Comparison of ENCODE assay signal across 8 mouse cellular contexts in the genomic region with DNA sequence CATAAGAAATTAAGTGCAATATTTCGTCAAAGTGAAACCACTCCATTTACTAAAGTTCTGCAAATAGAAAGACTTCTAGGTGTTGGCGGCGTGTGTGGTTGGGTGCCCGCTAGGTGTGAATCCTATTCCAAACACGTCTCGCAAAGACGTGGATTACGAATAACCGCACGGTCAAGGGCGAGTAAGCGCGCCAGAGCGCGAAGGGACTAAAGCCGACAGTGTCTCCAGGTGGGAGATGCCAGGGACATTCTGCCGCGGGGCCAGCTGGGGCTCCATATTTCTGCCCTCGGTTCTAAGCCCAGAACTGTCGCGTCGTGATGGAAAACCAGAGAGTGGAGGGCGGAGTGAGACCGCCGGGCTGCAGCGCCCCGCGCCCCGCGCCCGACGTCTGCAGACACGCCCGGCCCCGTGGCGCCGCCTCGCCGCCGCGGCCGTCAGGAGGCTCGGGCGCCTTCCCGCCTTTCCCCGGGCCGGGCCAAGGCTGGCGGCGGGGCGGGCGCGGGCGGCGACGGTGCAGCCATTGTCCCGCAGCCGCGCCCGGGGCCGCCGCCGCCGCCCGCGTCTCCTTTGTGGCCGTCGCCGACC. TPM values are rescaled to one million over a fixed set of nuclear protein-coding genes. Genes with fewer than 3 reads are reported as not detected.
DNase-seq lines count a peak whose midpoint lies in the region; ATAC-seq and TF ChIP-seq lines count a peak whose summit lies in the region.

No protein-coding gene starts in this region.

- H3ac ChIP-seq in C2C12 (ENCODE audit: control insufficient read depth, insufficient read length, low read depth), result peak overlapping the region; percentile 39

- H3K79me3 ChIP-seq in C2C12 (ENCODE audit: low read depth), result no peaks in the 10 kb centered on the region

- WGBS in embryonic facial prominence, embryonic 12.5 days, result under 1% methylated on average over 52 of the region's 68 CpGs
- WGBS in heart, embryonic 11.5 days (ENCODE audit: insufficient replicate concordance), result under 1% methylated on average over 57 of the region's 68 CpGs
- 1% methylated on average over 59 of the region's 68 CpGs for WGBS in kidney, embryonic 15.5 days
- WGBS in liver, embryonic 13.5 days (ENCODE audit: insufficient replicate concordance), result 1% methylated on average over 59 of the region's 68 CpGs

- no peaks in the 10 kb centered on the region for H3K79me2 ChIP-seq in C2C12 (ENCODE audit: control insufficient read depth, insufficient read depth)

- no peaks in the 10 kb centered on the region for H3K36me3 ChIP-seq in C2C12 (ENCODE audit: control insufficient read depth, insufficient read depth)
- no peaks in the 10 kb centered on the region for H3K36me3 ChIP-seq in embryonic facial prominence, embryonic 12.5 days
- H3K36me3 ChIP-seq in heart, embryonic 11.5 days (ENCODE audit: control insufficient read depth, insufficient read depth, low read length), result no peaks in the 10 kb centered on the region
- no peaks in the 10 kb centered on the region for H3K36me3 ChIP-seq in kidney, embryonic 15.5 days
- H3K36me3 ChIP-seq in liver, embryonic 13.5 days, result no peaks in the 10 kb centered on the region

- H3K9me3 ChIP-seq in embryonic facial prominence, embryonic 12.5 days, result no peaks in the 10 kb centered on the region
- H3K9me3 ChIP-seq in heart, embryonic 11.5 days (replicated peaks; ENCODE audit: control insufficient read depth, low read length), result no peaks in the 10 kb centered on the region
- H3K9me3 ChIP-seq in kidney, embryonic 15.5 days (replicated peaks), result no peaks in the 10 kb centered on the region
- no peaks in the 10 kb centered on the region for H3K9me3 ChIP-seq in liver, embryonic 13.5 days (replicated peaks)

- no peaks in the 10 kb centered on the region for H3K27me3 ChIP-seq in C2C12 (ENCODE audit: control insufficient read depth, insufficient read depth, insufficient read length)
- H3K27me3 ChIP-seq in embryonic facial prominence, embryonic 12.5 days, result peaks cover 27% of the 10 kb centered on the region
- H3K27me3 ChIP-seq in heart, embryonic 11.5 days (ENCODE audit: control insufficient read depth, insufficient read depth, low read length), result no peaks in the 10 kb centered on the region
- 0 out of 2 replicates have a peak, but pooled peaks cover 4% of the 10 kb centered on the region for H3K27me3 ChIP-seq in kidney, embryonic 15.5 days
- H3K27me3 ChIP-seq in liver, embryonic 13.5 days, result peaks cover 43% of the 10 kb centered on the region

- H3K9ac ChIP-seq in embryonic facial prominence, embryonic 12.5 days, result peak overlapping the region; percentile 81
- H3K9ac ChIP-seq in heart, embryonic 11.5 days (ENCODE audit: low read depth, low read length), result peak overlapping the region; percentile 90
- H3K9ac ChIP-seq in kidney, embryonic 15.5 days, result peak overlapping the region; percentile 71
- H3K9ac ChIP-seq in liver, embryonic 13.5 days, result peak overlapping the region; percentile 83

- no peaks in the 10 kb centered on the region for H3K4me1 ChIP-seq in embryonic facial prominence, embryonic 12.5 days
- no peaks in the 10 kb centered on the region for H3K4me1 ChIP-seq in heart, embryonic 11.5 days (ENCODE audit: control insufficient read depth, insufficient read depth, low read length)
- peaks cover 35% of the 10 kb centered on the region for H3K4me1 ChIP-seq in kidney, embryonic 15.5 days
- H3K4me1 ChIP-seq in liver, embryonic 13.5 days (replicated peaks), result peaks cover 52% of the 10 kb centered on the region

- H3K4me3 ChIP-seq in C2C12 (ENCODE audit: insufficient read depth, poor library complexity, severe bottlenecking), result peak overlapping the region; percentile 48
- H3K4me3 ChIP-seq in embryonic facial prominence, embryonic 12.5 days, result peak overlapping the region; percentile 76
- H3K4me3 ChIP-seq in heart, embryonic 11.5 days (ENCODE audit: low read depth, low read length), result peak overlapping the region; percentile 81
- H3K4me3 ChIP-seq in kidney, embryonic 15.5 days (replicated peaks), result peak overlapping the region; percentile 73
- H3K4me3 ChIP-seq in liver, embryonic 13.5 days (replicated peaks), result peak overlapping the region; percentile 76

- H3K27ac ChIP-seq in embryonic facial prominence, embryonic 12.5 days, result peak overlapping the region; percentile 82
- peak overlapping the region; percentile 68 for H3K27ac ChIP-seq in heart, embryonic 11.5 days (ENCODE audit: low read depth, low read length)
- peak overlapping the region; percentile 80 for H3K27ac ChIP-seq in kidney, embryonic 15.5 days
- H3K27ac ChIP-seq in liver, embryonic 13.5 days, result peak overlapping the region; percentile 58

- no peak for TF ChIP-seq CTCF in C2C12 (IDR thresholded peaks at IDR 0.05; ENCODE audit: control insufficient read depth, insufficient read depth, insufficient read length)

- H3K4me2 ChIP-seq in embryonic facial prominence, embryonic 12.5 days (replicated peaks), result peak overlapping the region; percentile 71
- H3K4me2 ChIP-seq in heart, embryonic 11.5 days, result peak overlapping the region; percentile 73
- peak overlapping the region; percentile 78 for H3K4me2 ChIP-seq in kidney, embryonic 15.5 days
- H3K4me2 ChIP-seq in liver, embryonic 13.5 days, result peak overlapping the region; percentile 91

- peak; percentile 69 for DNase-seq in adrenal gland, postnatal 10 days
- peak; percentile 12 for DNase-seq in liver, embryonic 13.5 days
- peak; percentile 47 to 61 for DNase-seq in natural killer cell, adult 2 months (ENCODE audit: low spot score in 2 of 2)
- DNase-seq in testis, postnatal 14 days (ENCODE audit: low spot score), result peak; percentile 57

- ATAC-seq in embryonic facial prominence, embryonic 12.5 days (ENCODE audit: insufficient number of reproducible peaks, insufficient read depth, low FRiP score, low TSS enrichment), result no peak; the same call in 1 of the 2 replicates
- peak; percentile 57; the same call in 1 of the 2 replicates for ATAC-seq in heart, embryonic 11.5 days (replicated peaks; ENCODE audit: insufficient number of reproducible peaks, low FRiP score, low TSS enrichment)
- ATAC-seq in kidney, embryonic 15.5 days (replicated peaks; ENCODE audit: low FRiP score), result peak; percentile 78
- peak; percentile 78 for ATAC-seq in liver, embryonic 13.5 days (ENCODE audit: low read depth)

TF ChIP-seq in C2C12, 6 proteins besides CTCF, POLR2A, EP300 and RAD21:
- TF ChIP-seq MYOD1 (IDR thresholded peaks at IDR 0.05; ENCODE audit: control insufficient read depth, insufficient read length, low read depth), result no peak
- no peak for TF ChIP-seq MAX (IDR thresholded peaks at IDR 0.05)
- no peak for TF ChIP-seq CEBPB (IDR thresholded peaks at IDR 0.05; ENCODE audit: low read depth)
- TF ChIP-seq USF1 (IDR thresholded peaks at IDR 0.05; ENCODE audit: low read depth), result no peak
- TF ChIP-seq FOSL1 (IDR thresholded peaks at IDR 0.05; ENCODE audit: insufficient read depth, low read length, poor library complexity, severe bottlenecking), result no peak
- TF ChIP-seq MYOG (IDR thresholded peaks at IDR 0.05; ENCODE audit: control insufficient read depth, extremely low read depth, insufficient read length), result no peak
TF ChIP-seq in C2C12: peak in this region for 0.

RNA-seq across cellular contexts. Expression of a gene that starts 0.9 kb away (rescaled TPM):
- 4.6 TPM for polyA plus RNA-seq in C2C12 (2012; fragmentation: generic; extraction: Trizol)
- 10 to 100 TPM; 10.1 to 10.7 TPM for total RNA-seq in adrenal gland, postnatal 10 days (2021)
- polyA plus RNA-seq in embryonic facial prominence, embryonic 12.5 days (2016; fragmentation: Nextera tagmentation; extraction: Ambion mirVana), result 9.9 and 10.8 TPM in 2 replicates
- 7.7 and 7.9 TPM in 2 replicates for polyA plus RNA-seq in heart, embryonic 11.5 days (2014; fragmentation: Nextera tagmentation; extraction: Ambion mirVana)
- 15.7 and 18.0 TPM in 2 replicates for polyA plus RNA-seq in kidney, embryonic 15.5 days (2015; fragmentation: Nextera tagmentation; extraction: Ambion mirVana)
- polyA plus RNA-seq in liver, embryonic 13.5 days (2015; fragmentation: Nextera tagmentation; extraction: Ambion mirVana), result 2.4 and 2.7 TPM in 2 replicates

RNA-seq across cellular contexts. Expression of a gene that starts 41.6 kb away (rescaled TPM):
- polyA plus RNA-seq in C2C12 (2012; fragmentation: generic; extraction: Trizol), result 31.2 TPM
- 10 to 100 TPM; 41.1 to 41.5 TPM for total RNA-seq in adrenal gland, postnatal 10 days (2021)
- polyA plus RNA-seq in embryonic facial prominence, embryonic 12.5 days (2016; fragmentation: Nextera tagmentation; extraction: Ambion mirVana), result 38.9 and 43.7 TPM in 2 replicates
- 54.4 and 56.5 TPM in 2 replicates for polyA plus RNA-seq in heart, embryonic 11.5 days (2014; fragmentation: Nextera tagmentation; extraction: Ambion mirVana)
- 46.9 and 47.5 TPM in 2 replicates for polyA plus RNA-seq in kidney, embryonic 15.5 days (2015; fragmentation: Nextera tagmentation; extraction: Ambion mirVana)
- 30.4 and 34.6 TPM in 2 replicates for polyA plus RNA-seq in liver, embryonic 13.5 days (2015; fragmentation: Nextera tagmentation; extraction: Ambion mirVana)

RNA-seq across cellular contexts. Expression of a gene that starts 41.9 kb away (rescaled TPM):
- polyA plus RNA-seq in C2C12 (2012; fragmentation: generic; extraction: Trizol), result 195 TPM
- total RNA-seq in adrenal gland, postnatal 10 days (2021), result 100 to 1,000 TPM; 142 to 146 TPM
- polyA plus RNA-seq in embryonic facial prominence, embryonic 12.5 days (2016; fragmentation: Nextera tagmentation; extraction: Ambion mirVana), result 487 and 522 TPM in 2 replicates
- 319 and 337 TPM in 2 replicates for polyA plus RNA-seq in heart, embryonic 11.5 days (2014; fragmentation: Nextera tagmentation; extraction: Ambion mirVana)
- polyA plus RNA-seq in kidney, embryonic 15.5 days (2015; fragmentation: Nextera tagmentation; extraction: Ambion mirVana), result 430 and 490 TPM in 2 replicates
- 290 and 339 TPM in 2 replicates for polyA plus RNA-seq in liver, embryonic 13.5 days (2015; fragmentation: Nextera tagmentation; extraction: Ambion mirVana)

Comparison
In these comparisons a context has a peak if more than half of its experiments do, and no peak if none do; other contexts are left out.
1. DNase-seq: peak in every context shown above with its lines; median percentile 69 in adrenal gland, postnatal 10 days; 57 in testis, postnatal 14 days; 54 in natural killer cell, adult 2 months; 12 in liver, embryonic 13.5 days.